Mouse (Mus musculus) left cerebral cortex, adult 11 months (tissue): ENCODE data around the gene Sigirr.

Source experiments
- DNase-seq: peaks from one replicate; pipeline ENCODE4 v3.0.0; 2022; ENCODE audit warnings: low spot score

The Sigirr gene

DNA sequence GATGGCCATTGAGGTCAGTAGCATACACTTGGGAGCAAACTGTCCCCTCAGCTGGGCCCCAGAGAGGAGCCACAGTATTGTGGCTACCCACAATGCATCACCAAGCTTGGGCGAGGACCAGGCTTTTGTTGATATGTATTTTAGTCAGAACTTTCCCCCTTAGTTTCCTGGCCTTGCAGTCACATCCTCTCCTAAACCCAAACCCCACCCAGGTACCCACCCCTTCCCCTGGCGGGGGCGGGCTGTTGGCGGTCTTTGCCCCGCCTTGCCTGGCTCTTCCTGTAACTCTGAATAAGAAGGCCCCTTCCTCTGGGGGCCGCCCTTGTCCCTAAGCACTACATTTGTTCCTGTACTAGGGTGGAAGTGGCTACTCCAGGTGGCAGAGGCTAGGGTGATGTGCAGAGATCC lies 3.7 kb downstream of the Sigirr start:
- DNase-seq, result no peak

DNA sequence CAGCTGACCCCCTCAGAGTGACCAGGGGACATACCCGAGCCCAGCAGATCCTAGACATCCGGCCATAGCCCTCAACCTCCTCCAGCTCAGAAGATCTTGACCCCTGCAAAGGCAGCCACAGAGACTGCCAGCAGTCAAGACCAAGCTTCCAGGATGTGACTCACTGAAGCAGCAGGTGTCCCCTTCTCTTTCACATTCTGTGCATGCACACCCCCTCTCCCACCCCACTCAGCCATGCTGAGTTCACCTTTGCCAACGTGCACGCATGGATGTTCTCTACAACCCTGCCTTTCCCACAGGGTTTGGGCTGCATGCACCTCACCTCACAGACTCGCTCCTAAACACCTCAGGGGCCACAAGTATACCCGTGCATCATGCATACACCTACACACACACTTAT lies 4.4 kb downstream of the Sigirr start:
- DNase-seq, result no peak

DNA sequence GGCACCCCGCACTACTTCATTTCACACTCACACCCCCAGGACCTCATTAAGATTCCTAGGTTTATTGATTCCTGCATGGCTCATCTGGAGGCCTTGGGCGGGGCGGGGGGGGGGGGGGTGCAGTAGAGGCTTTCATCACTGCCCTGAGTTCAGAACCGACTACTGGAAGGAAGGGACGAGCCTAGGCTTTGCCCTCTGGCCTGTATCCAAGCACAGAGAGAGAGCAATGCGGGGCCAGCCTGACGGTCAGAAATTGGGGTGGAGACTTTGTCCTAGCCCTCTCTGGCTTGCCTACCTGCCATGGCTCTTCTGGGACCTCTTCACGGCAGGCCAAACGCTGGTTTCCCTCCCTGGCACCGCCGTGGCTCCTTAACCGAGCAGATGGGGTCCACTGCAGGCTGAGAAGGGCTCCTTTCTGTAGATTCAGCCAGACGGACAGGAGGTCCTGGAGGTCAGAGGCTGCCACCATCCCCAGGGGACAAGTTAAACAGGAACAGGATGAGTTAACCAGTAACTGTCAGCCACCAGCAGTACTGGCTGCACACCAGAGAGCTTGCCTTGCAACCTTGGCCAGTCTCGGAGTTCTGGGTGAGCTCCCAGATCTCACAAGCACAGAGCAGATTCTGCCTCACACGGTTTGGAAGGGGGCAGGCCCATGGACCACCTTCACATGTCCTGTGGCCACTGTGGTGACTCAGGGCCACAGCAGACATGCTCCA lies 5.7 kb downstream of the Sigirr start:
- DNase-seq, result no peak

DNA sequence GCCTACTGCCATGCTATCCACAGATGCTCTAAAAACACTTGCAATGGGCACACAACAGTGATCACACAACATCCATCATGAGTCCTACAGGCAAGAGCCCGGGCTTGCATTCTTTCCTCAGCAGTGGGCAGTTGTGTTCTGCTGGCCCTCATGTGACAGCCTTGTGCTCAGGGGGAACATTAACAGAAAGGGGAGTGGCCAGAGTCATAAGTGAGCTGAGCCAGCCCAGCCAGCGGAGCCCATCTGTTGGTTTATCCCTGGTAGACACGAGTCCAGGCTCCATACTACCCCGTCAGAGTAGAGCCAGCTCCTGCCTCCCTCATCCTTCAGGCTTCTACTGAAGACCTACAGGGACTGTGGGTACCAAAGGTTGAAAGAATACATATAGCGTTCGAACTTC lies 6.4 kb downstream of the Sigirr start:
- DNase-seq, result no peak

DNA sequence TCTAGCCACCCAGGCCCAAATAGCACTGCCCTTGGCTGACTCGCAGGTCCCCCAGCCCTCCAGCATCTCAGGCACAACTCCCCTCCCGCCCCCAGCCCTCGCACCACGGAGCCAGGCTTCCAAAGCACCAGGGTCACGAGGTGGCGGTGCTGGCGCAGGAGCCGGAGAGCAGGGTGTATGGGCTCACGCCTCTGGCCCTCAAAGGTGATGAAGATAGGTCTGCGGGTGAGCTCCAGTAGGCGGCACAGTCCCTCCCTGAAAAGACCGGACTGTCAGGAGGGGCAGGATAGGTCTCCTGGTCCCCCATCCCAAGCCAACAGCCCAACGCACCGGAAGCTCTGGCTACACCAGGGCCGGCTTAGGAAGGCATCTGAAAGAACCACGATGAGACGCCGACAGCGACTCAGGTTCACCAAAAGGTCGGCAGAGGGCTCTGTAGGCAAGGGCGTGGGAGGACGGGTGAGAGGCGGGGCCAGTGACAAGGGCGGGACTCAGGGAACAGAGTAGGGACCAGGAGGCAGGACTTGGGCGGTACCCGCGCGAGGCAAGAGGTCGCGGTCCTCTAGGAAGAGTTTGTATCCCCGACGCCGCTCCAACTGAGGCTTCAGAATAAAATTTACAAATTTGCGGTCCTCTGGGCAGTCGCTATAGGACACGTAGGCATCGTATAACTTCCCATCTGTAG lies 8.2 kb downstream of the Sigirr start:
- DNase-seq, result no peak

DNA sequence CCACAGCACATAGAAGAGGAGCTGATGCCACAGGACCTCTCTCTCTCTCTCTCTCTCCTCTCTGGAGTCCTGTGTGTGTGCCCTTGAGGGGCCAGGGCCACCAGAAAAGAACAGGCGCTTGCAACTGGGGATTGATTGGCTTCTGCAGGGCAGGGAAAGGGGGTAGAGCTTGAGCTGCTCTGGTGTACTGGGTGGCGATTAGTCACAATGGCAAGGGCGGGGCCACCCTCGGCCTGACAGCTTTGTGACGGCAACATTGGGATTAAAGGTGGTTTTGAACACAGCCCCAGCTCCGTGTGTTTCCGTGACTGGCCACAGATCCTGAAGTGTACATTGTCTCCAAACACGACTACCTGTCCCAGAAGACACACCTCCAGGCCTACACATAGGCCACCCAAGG lies 10.1 kb downstream of the Sigirr start:
- no peak for DNase-seq

DNA sequence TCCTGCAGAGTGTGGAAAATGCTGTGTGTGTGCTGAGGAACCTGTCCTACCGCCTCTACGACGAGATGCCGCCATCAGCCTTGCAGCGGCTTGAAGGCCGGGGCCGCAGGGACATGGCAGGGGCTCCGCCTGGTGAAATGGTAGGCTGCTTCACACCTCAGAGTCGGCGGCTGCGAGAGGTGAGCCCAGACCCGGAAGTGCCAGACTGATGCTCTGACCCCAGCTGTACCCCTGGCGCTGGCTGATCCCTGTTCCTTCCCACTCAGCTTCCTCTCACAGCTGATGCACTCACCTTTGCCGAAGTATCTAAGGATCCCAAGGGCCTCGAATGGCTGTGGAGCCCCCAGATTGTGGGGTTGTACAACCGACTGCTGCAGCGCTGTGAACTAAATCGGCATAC lies 11.9 kb downstream of the Sigirr start:
- DNase-seq, result no peak

DNA sequence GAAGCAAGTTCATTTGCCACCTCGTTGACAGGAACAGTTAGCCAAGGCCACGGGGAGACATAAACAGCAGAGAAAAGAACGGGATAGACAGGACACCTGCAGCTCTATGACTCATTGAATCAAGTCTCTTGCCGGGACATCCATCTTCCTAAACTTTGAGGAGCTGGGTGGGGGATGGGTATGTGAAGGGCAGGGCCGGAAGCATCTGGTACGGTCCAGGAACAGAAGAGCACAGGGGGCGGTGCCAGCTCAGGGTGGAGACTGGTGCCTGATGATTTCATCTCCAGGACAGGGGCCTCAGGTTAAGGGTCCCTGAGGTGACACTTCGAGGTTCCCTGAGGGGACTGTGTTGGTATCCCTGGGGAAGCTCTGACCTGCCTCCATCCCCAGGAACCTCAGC lies 12.5 kb downstream of the Sigirr start:
- DNase-seq, result no peak

DNA sequence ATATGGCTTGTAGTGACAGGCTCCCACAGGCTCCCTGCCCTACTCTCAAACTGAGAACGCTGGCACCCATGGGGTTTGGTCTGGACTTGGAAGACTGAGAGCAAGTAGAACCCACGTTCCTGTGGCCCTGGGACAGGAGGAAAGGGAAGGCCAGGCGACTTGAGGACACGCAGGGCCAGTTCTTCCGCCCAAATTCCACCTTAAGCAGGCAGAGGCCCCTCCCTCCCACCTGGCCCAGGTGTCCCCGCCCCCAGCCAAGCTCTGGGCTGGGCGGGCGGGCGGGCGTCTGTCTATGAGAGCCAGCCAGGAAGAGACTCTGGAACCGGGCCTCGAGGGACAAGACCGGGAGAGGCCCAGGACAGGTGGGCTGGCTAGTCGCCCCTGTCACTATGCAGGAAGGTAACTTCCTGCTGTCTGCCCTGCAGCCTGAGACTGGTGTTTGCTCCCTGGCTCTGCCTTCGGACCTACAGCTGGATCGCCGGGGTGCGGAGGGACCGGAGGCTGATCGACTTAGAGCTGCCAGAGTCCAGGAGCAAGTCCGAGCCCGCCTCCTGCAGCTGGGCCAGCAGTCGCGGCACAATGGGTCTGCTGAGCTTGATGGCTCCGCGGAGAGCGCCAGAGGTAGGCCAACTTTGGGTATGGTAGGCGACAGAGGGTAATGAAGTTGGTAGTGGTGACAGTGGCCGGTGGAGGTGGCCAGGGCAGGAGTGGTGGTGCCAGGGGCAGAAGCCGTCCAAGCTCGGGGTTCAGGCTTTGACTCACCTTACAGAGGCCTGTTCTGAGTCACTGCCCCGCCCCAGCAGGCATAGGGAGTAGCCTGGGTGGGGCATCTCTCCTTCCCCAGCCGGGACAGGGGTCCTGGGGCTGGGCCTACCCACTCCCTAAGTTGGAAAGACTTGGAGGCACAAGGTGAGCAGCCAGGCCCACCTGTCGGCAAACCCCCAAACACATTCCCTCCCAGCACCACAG lies 20.6 kb downstream of the Sigirr start:
- no peak for DNase-seq

DNA sequence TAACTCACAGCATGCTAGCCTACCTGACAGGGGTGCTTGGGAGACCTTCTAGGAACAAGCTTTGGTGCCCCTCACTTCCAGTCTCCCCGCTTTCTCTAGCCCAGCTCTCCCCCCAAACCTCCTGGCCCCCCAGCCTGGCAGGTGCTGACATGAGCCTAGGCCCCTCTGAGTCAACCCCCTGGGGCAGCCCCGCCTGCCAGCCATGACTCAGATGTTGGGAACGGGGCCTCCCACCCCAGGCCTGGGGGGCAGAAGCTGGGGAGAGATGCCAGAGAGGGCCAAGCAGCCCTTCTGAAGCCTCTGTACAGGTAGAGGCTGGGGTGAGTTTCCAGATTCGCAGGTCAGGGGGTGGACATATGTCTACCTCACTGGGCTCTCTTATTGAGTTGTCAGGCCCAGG lies 21.5 kb downstream of the Sigirr start:
- DNase-seq, result no peak

DNA sequence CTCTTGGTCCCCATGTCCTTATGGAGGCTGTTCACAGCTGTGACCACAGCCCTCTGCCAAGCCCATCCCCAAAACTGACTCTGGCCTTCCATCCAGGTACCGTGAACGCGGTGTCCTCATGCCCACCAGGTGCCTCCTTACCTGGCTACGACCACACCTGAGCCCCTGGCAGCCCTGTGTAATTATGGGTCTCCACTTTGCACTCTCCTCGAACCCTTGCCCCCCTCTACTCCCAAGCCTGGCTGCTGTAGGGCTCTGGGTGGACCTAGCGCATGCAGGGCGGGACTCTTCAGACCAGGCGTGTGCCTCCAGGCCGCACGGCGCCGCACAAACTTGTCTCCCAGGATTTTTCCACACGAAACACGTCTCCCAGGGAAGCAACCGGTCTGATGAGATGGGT lies 22.5 kb downstream of the Sigirr start, which contains the start of gene Pkp3:
Gene Pkp3 (plus strand): TSS at position 378 of the 400 bp plus-strand sequence.
- no peak for DNase-seq

DNA sequence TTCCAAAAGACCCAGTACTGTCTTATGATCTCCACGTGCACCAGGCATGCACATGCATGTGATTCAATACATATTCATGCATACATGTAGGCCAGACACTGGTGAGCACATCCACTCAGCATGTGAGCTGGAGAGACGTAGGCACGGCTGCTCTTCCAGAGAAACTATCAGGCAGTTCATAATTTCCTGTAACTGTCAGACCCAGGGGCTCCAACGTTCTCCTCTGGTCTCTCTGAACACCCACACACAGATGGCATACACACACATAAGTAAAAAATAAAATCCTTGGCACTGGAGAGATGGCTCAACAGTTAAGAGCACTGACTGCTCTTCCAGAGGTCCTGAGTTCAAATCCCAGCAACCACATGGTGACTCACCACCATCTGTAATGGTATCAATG lies 26.6 kb downstream of the Sigirr start:
- DNase-seq, result no peak

DNA sequence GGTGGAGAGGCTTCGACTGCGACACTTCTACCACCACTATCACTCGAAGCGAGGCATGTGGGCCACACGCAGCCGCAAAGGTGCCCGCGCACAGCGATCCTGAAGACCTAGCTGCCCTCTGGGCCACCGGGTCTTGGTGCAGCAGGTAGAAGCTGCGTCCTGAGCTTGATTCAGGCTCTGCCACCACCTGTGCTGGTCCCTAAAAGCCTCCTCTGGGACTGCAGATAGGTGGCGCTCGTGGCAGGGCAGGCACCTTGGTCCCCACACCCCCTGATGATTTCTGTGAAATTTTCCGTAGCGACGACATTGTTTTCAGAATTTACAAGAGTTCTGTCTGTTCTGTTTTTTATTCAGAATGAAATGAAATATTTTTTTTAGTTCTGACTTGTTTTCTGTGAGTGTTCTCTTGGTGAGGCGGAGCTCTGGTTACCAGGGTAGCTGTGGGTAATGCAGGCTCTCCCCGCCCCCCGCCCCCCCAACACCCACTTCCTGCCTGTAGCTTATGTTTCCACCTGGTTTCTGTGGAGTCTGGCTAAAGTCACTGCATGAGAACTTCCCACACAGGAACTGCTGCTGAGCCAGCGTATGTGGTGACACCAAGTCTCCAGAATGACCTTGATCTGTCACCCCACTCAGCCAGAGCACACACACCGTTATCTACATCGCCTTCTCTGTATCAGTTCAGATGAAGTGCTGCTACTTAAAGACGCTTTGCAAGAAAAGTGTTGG lies 28.2 kb downstream of the Sigirr start:
- DNase-seq, result no peak

DNA sequence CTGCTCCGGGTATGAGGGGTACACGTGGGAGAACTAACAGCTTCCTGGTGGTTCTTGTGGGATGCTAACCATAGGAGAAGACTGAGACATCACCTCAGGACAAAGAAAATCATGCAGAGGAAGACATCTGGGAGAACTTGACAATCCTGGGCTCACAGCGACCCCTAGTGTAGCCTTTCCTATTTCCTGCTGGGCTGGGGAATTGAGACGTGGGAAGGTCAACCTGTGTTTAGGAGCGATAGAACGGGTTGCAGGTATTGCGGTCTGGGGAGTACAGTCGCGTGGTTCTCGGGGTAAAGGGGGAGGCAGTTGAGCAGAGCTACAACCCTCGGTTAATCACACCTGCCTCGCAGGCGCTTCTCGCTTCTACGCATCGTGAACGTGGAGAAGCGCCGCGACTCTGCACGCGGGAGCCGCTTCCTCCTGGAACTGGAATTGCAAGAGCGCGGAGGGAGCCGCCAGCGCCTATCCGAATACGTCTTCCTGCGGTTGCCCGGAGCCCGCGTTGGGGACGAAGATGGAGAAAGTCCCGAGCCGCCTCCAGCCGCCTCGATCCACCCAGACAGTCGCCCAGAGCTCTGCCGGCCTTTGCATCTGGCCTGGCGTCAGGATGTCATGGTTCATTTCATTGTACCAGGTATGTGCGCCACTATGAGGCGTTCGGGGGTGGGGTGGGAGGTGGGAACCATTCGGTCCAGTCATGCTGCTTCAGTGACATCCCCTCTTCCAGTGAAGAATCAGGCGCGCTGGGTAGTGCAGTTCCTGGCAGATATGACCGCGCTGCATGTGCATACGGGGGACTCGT lies 30.1 kb downstream of the Sigirr start:
- no peak for DNase-seq

DNA sequence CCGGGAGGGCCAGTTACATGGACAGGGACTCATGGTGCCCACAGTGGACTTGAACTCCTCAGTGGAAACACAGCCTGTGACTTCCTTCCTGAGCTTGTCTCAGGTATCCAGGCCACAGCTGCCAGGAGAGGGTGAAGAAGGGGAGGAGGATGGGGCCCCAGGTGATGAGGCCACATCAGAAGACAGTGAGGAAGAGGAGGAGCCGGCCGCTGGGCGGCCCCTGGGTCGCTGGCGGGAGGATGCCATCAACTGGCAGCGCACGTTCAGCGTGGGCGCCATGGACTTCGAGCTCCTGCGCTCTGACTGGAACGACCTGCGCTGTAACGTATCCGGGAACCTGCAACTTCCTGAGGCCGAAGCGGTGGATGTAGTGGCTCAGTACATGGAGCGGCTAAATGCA lies 32.0 kb downstream of the Sigirr start:
- DNase-seq, result no peak

DNA sequence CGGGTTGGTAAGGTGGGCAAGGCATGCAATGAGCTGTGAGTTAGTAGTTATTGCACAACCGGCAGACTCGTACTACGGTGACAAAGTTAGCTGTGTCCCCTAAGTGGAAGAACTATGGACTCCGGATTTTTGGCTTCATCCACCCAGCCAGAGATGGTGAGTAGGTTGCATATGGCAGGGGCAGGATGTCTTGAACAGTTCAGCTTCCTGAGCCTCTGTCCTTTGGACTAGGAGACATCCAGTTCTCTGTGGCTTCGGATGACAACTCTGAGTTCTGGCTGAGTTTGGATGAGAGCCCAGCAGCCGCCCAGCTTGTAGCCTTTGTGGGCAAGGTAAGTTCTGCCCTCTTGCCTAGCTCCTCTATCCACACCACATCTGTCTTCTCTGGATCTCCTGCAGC lies 35.8 kb downstream of the Sigirr start:
- DNase-seq, result no peak

DNA sequence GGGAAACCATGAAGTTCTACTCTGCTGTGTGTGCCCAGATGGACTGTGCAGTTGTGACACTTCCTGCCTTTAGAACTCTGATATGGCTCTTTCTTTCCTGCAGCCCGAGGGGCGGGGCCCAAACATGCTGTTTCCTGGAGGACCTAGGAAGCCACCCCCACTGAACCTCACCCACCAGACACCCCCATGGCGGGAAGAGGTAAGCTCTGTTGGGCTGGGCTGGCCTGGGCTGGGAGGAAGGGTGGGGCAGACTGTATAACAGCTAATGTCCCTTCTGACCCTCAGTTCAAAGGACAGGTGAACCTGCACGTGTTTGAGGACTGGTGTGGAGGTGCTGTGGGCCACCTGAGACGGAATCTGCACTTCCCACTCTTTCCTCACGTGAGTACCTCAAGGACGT lies 36.2 kb downstream of the Sigirr start:
- no peak for DNase-seq

DNA sequence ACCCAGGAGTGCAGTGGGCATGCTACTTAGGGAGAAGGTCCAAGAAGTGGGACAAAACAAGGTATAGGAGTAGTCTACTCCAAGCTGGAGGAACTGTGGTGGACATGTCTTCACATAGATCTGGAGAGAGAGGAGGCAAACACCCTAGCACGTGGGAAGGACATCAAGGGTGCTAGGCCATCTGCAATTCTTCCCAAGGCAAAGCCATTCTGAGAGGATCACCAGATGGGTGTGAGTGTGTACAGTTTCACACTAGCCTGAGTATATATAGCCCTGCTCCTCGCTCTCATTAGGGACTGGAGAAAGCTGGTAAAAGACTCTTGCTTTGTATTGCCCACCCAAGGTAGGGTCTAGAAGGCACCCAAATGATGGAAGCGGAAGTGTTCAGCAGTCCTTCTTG lies 37.0 kb downstream of the Sigirr start:
- DNase-seq, result no peak

DNA sequence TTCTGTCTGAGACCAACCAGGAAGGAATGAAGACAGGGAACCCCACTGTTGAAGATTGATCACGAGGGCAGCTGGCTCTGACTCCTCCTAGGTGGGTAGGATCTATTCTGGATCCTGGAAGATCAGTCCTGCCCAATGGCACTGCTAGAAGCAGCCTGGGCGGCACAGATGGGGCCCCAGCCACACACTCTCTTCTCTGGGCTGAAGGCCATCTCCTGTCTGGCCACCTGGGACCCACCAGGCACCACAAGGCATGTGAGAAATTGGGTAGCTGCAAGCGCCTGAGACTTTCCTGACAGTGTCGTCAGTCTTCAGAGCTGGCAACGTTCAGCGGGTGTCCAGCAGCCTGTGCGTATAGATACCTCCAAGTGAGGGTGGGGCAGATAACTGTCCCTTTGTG lies 37.8 kb downstream of the Sigirr start:
- no peak for DNase-seq

DNA sequence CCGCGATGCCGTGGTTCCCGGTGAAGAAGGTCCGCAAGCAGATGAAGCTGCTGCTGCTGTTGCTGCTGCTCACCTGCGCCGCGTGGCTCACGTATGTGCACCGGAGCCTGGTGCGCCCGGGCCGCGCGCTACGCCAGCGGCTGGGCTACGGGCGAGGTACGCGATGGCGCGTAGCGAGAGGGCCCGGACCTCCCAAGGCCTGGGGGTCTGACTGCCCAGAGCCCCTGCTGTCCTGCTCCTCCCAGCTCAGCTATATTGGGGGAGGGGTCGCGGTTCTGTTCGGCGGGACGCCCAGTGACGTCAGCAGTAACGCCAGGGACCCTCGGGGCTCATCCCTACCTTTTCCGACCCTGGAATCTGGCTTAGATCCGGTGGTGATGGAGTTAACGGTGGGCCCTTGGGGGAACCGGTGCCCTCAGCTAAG lies 39.1 kb downstream of the Sigirr start:
- DNase-seq, result no peak
